Mouse (Mus musculus): ENCODE data around the gene Sprr2k. TPM values are rescaled to one million over a fixed set of nuclear protein-coding genes. Genes with fewer than 3 reads are reported as not detected.

The Sprr2k gene
- not detected in 2 replicates for polyA plus RNA-seq (2015; fragmentation: Nextera tagmentation; extraction: Ambion mirVana)

DNA sequence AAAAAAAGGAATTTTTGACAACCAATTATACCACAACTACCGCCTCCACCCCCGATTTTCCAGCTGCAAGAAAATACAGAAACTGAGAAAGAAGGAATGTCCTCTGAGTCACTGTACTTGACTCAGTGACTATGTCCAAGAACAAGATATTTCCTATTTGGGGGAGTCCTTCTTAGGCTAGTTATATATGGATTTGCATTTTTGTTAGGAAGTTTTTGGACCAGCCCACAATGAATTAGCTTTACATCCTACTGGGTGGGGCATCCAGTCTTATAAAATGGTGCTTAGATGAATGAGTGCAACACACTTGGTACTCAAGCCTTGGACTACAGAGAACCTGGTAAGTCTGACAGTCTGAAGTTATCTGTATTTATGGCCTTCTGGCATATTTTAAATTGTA, at the start of gene Sprr2k:
Gene Sprr2k, plus strand, starts transcription at position 301 of the 400 bp plus-strand sequence.

DNA sequence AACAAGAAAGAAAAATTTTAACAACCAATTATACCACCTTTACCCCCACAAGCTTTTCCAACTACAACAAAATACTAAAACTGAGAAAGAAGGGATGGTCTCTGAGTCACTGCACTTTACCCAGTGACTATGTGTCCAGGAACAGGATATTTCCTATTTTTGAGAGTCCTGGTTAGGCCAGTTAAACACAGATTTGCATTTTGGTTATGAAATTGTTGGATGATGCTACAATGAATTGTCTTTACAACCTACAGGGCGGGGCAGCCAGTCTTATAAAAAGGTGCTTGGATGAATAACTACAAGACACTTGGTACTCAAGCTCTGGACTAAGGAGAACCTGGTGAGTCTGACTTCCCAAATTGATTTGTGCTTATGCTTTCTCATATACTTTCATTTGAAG, 47.0 kb upstream of the Sprr2k start, which contains the start of gene Sprr2h:
Gene Sprr2h, plus strand, starts transcription at position 301 of the 400 bp plus-strand sequence.

DNA sequence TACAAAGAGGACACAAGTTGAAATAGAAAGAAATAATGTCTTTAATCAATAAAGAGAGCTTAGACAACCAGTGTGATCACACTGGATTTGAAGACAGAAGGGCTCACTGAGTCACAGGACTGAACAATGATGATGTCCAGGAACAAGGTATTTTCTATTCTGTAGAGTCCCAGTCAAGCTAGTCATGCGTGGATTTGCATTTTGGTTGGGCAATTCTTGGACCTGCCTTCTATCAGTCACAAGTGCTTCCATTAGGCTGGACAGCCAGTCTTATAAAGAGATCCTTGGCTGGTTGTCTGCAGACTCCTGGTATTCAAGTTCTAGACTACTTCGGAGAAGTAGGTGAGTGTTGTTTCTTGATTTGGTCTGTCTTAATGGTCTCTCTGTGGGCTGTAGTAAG, 24.7 kb upstream of the Sprr2k start, which contains the start of gene Sprr2i:
Gene Sprr2i, plus strand, starts transcription at position 301 of the 400 bp plus-strand sequence.

DNA sequence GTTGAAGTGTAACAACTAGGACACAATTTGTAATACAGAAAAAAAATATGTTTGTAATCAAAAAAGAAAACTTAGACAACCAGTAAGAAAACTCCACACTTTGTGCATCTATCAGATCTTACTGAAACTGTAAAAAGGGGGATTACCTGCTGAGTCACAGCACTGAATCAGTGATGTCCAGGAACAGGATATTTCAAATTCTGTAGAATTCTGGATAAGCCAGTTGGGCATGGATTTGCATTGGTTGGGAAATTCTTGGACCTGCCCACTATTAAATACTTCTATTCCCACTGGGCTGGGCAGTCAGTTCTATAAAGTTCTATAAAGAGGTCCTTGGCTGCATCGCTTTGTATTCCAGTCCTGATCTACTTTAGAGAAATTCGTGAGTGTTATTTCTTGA, 14.6 kb upstream of the Sprr2k start, which contains the start of gene Sprr2j-ps:
Gene Sprr2j-ps, plus strand, starts transcription at position 301 of the 400 bp plus-strand sequence.

DNA sequence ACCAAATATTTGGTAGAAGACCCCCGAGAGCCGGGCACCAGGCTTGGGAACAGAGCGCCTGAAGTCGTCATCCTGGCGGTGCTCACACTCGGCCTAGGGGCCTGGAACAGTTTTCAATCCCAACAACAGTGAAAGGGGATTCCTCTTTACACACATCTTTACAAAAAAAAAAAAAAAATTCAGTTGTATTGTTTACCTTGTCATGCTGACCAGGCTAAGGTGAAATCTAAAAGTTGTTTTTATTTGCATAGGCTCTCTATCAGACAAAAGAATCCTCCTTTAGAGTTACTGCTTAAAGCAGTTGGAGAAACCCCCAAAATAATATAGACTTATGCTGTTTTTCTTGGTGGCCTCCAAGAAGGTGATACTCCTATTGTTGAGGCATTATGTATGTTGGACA, 3.1 kb upstream of the Sprr2k start, which contains the start of gene Gm9774:
Gene Gm9774, minus strand, starts transcription at position 101 of the 400 bp plus-strand sequence.

DNA sequence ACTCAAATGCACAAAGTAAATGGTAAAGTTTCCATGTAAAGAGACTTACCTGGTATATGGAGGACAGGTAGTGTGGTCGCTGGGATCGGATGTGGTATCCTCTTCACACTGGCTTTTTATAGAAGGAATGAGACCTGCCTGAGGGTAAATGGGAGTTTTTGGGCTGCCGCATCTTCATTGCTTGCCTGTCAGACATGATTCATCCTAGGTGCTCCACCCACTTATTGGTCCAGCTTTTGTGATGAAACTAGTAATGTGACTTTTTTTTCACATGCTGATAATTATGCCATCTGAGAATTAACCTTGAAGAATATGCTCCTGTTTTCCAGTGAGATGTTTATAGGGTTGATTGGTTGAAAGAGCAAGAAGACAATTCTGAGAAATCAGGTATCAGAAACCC, 6.3 kb downstream of the Sprr2k start, which contains the start of gene Sprr1b:
Gene Sprr1b, minus strand, starts transcription at position 101 of the 400 bp plus-strand sequence.

DNA sequence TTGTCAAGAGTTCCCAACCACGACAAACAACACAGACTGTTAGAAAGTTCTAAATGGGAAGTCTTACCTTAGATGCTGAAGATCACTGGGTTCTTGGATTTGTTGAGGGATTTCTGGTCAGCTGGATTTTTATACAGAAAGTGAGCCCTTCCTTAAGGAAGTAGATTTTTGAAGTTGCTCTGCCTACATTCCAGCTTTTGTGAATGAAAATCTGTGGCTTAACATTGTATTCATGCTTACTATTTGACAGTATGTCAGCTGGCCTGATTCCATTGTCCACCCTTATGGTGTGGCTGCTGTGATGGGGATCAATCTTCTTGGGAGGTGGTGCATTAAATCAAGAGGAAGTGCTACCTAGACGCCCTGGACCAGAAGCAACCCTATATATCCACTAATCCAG, 26.2 kb downstream of the Sprr2k start, which contains the start of gene Sprr3:
Gene Sprr3, minus strand, starts transcription at position 101 of the 400 bp plus-strand sequence.

Other genes with a start within 250 kb of the Sprr2k start
- not detected in 2 replicates for gene Sprr2a1, start 216.8 kb upstream of the Sprr2k start, polyA plus RNA-seq (2015; fragmentation: Nextera tagmentation; extraction: Ambion mirVana)
- gene Sprr2a2, start 216.7 kb upstream of the Sprr2k start, polyA plus RNA-seq (2015; fragmentation: Nextera tagmentation; extraction: Ambion mirVana) = not detected in 2 replicates
- gene Sprr2a3, start 147.2 kb upstream of the Sprr2k start, polyA plus RNA-seq (2015; fragmentation: Nextera tagmentation; extraction: Ambion mirVana) = not detected in 2 replicates
- not detected in 2 replicates for gene Sprr2b, start 116.0 kb upstream of the Sprr2k start, polyA plus RNA-seq (2015; fragmentation: Nextera tagmentation; extraction: Ambion mirVana)
- not detected in 2 replicates for gene Sprr2d, start 93.4 kb upstream of the Sprr2k start, polyA plus RNA-seq (2015; fragmentation: Nextera tagmentation; extraction: Ambion mirVana)
- gene Sprr2e, start 80.4 kb upstream of the Sprr2k start, polyA plus RNA-seq (2015; fragmentation: Nextera tagmentation; extraction: Ambion mirVana) = not detected in 2 replicates
- not detected in 2 replicates for gene Sprr2f, start 67.4 kb upstream of the Sprr2k start, polyA plus RNA-seq (2015; fragmentation: Nextera tagmentation; extraction: Ambion mirVana)
- not detected in 2 replicates for gene Sprr2h, start 46.9 kb upstream of the Sprr2k start, polyA plus RNA-seq (2015; fragmentation: Nextera tagmentation; extraction: Ambion mirVana)
- not detected in 2 replicates for gene Sprr2i, start 24.6 kb upstream of the Sprr2k start, polyA plus RNA-seq (2015; fragmentation: Nextera tagmentation; extraction: Ambion mirVana)
- gene Sprr2j-ps, start 14.5 kb upstream of the Sprr2k start, polyA plus RNA-seq (2015; fragmentation: Nextera tagmentation; extraction: Ambion mirVana) = not detected in 2 replicates
- gene Gm9774, start 3.2 kb upstream of the Sprr2k start, polyA plus RNA-seq (2015; fragmentation: Nextera tagmentation; extraction: Ambion mirVana) = 7.8 and 9.7 TPM in 2 replicates
- not detected in 2 replicates for gene Sprr1b, start 6.2 kb downstream of the Sprr2k start, polyA plus RNA-seq (2015; fragmentation: Nextera tagmentation; extraction: Ambion mirVana)
- gene Sprr3, start 26.1 kb downstream of the Sprr2k start, polyA plus RNA-seq (2015; fragmentation: Nextera tagmentation; extraction: Ambion mirVana) = not detected in 2 replicates
- gene Sprr1a, start 53.3 kb downstream of the Sprr2k start, polyA plus RNA-seq (2015; fragmentation: Nextera tagmentation; extraction: Ambion mirVana) = 0.85 and 1.2 TPM in 2 replicates
- gene Sprr4, start 67.9 kb downstream of the Sprr2k start, polyA plus RNA-seq (2015; fragmentation: Nextera tagmentation; extraction: Ambion mirVana) = not detected in 2 replicates
- not detected in 2 replicates for gene 2310046K23Rik, start 101.9 kb downstream of the Sprr2k start, polyA plus RNA-seq (2015; fragmentation: Nextera tagmentation; extraction: Ambion mirVana)
- not detected in 2 replicates for gene Ivl, start 141.2 kb downstream of the Sprr2k start, polyA plus RNA-seq (2015; fragmentation: Nextera tagmentation; extraction: Ambion mirVana)
- not detected in 2 replicates for gene Smcp, start 156.4 kb downstream of the Sprr2k start, polyA plus RNA-seq (2015; fragmentation: Nextera tagmentation; extraction: Ambion mirVana)
- not detected in 2 replicates for gene 2210017I01Rik, start 174.9 kb downstream of the Sprr2k start, polyA plus RNA-seq (2015; fragmentation: Nextera tagmentation; extraction: Ambion mirVana)
- not detected in 2 replicates for gene Lce6a, start 189.1 kb downstream of the Sprr2k start, polyA plus RNA-seq (2015; fragmentation: Nextera tagmentation; extraction: Ambion mirVana)
- not detected in 2 replicates for gene Lce1a1, start 215.7 kb downstream of the Sprr2k start, polyA plus RNA-seq (2015; fragmentation: Nextera tagmentation; extraction: Ambion mirVana)
- gene Lce1b, start 224.3 kb downstream of the Sprr2k start, polyA plus RNA-seq (2015; fragmentation: Nextera tagmentation; extraction: Ambion mirVana) = not detected in 2 replicates
- gene Lce1a2, start 237.7 kb downstream of the Sprr2k start, polyA plus RNA-seq (2015; fragmentation: Nextera tagmentation; extraction: Ambion mirVana) = not detected in 2 replicates
- gene Lce1c, start 246.7 kb downstream of the Sprr2k start, polyA plus RNA-seq (2015; fragmentation: Nextera tagmentation; extraction: Ambion mirVana) = not detected in 2 replicates

Measured in neural tube, postnatal 0 days (tissue).